Mouse (Mus musculus): Measurements from ENCODE around the gene Terf2. TPM values are rescaled to one million over a fixed set of nuclear protein-coding genes. Genes with fewer than 3 reads are reported as not detected.

Terf2 gene
- total and polyA plus RNA-seq, 3 experiments, result 6.0 to 11.2 (median 11.1) TPM

DNA sequence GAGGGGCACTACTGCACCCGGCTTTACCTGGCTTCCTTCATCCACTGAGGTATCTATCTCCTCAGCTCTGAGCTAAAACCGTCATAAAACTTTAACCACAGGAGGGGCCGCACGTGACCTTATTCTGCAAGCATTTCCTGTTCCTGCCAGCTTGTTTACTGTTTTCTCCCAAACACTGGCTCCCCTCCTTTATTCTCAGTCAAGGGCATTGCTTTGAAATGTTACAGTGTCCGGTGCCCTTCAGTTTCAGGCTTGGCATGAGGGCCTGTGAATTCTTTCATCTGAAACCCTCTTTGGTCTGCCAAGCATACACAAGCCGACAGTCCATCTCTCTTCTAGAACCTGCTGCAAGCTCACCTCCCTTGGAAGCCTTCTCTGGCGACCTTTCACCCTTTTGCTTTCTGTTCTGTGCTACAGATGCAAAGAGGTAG is 22.5 kb upstream of the Terf2 start:
- no peaks in the 10 kb centered on the region for H3K79me2 ChIP-seq (replicated peaks; ENCODE audit: control insufficient read depth, insufficient read depth, low read length)
- H3K27ac ChIP-seq, result peak overlapping the region; percentile 75
- H3K4me3 ChIP-seq, result no peak overlapping the region
- intact Hi-C loops (cut with DNase I), result loop anchor here (1.0 to 10.0 kb wide), 2 partner anchors 20 to 176 kb away; partner anchors contain the start of gene Nfat5
- H3K9ac ChIP-seq (ENCODE audit: low read depth, low read length), result no peak overlapping the region
- 32% methylated on average over 7 of the region's 7 CpGs for WGBS
- H3K27me3 ChIP-seq (ENCODE audit: control insufficient read depth, insufficient read depth, low read length), result no peaks in the 10 kb centered on the region
- no peak for TF ChIP-seq POLR2A (IDR thresholded peaks at IDR 0.05; ENCODE audit: insufficient read depth, low read depth, low read length)
- TF ChIP-seq CTCF (IDR thresholded peaks at IDR 0.05), result no peak
- TF ChIP-seq EP300 (IDR thresholded peaks at IDR 0.05; ENCODE audit: insufficient read depth, low read depth, low read length), result no peak
- H3K4me1 ChIP-seq (ENCODE audit: control insufficient read depth, insufficient read depth, low read length), result peaks cover 3% of the 10 kb centered on the region
- no peaks in the 10 kb centered on the region for H3K36me3 ChIP-seq (ENCODE audit: control insufficient read depth, insufficient read depth, low read length)
- peak in 1 of 2 experiments; percentile 37 for DNase-seq

DNA sequence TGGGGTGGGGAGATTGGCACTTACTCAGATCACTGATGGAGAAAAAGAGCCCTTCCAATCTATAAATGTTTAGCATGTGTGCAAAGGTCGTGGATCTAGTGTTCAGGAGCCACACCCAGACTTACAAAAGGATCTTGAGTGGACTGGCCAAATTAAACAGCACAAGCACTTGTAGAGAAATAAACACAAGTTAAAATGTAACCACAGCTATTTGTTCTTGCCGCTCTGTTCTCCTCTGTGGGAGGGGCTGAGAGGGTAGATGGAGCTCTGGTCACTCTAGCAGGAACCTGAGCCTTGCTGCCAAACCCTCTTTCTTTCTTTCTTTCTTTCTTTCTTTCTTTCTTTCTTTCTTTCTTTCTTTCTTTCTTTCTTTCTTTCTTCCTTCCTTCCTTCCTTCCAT is 20.7 kb upstream of the Terf2 start:
- no peak overlapping the region for H3K9ac ChIP-seq (ENCODE audit: low read depth, low read length)
- no peak overlapping the region for H3K4me3 ChIP-seq
- no peak for TF ChIP-seq EP300 (IDR thresholded peaks at IDR 0.05; ENCODE audit: insufficient read depth, low read depth, low read length)
- TF ChIP-seq POLR2A (IDR thresholded peaks at IDR 0.05; ENCODE audit: insufficient read depth, low read depth, low read length), result no peak
- TF ChIP-seq CTCF (IDR thresholded peaks at IDR 0.05), result no peak
- H3K27me3 ChIP-seq (ENCODE audit: control insufficient read depth, insufficient read depth, low read length), result no peaks in the 10 kb centered on the region
- WGBS, result 47% methylated on average over 2 of the region's 2 CpGs
- DNase-seq, result no peak
- H3K4me1 ChIP-seq (ENCODE audit: control insufficient read depth, insufficient read depth, low read length), result peaks cover 3% of the 10 kb centered on the region
- no peak overlapping the region for H3K27ac ChIP-seq
- H3K36me3 ChIP-seq (ENCODE audit: control insufficient read depth, insufficient read depth, low read length), result no peaks in the 10 kb centered on the region
- intact Hi-C loops (cut with DNase I), result loop anchor here (2.0 to 10.0 kb wide), 3 partner anchors 34 to 178 kb away; partner anchors contain the start of genes Cyb5b and Nfat5
- H3K79me2 ChIP-seq (replicated peaks; ENCODE audit: control insufficient read depth, insufficient read depth, low read length), result no peaks in the 10 kb centered on the region

DNA sequence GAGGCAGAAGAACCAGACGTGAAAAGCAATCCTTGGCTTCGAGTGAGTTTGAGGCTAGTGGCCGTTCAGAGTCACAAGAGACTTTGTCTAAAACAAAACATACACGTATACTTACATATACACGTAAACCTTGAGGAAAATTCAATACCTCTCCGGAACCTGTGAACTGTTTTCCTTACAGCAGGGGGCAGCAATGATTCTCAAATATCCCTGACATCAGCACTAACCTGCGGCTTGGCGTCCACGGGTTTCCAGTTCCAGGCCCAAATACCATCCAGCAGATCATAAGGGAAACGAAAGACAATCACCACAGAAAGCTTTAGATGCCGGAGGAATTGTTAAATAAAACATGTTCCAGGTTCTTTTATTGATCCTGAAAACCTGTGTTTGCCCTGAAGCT is 19.7 kb upstream of the Terf2 start:
- DNase-seq, result peak; percentile 77 to 78
- intact Hi-C loops (cut with DNase I), result loop anchor here (1.0 to 10.0 kb wide), 4 partner anchors 35 to 208 kb away; partner anchors contain the start of genes Cyb5b and Nfat5
- H3K79me2 ChIP-seq (replicated peaks; ENCODE audit: control insufficient read depth, insufficient read depth, low read length), result no peaks in the 10 kb centered on the region
- H3K4me1 ChIP-seq (ENCODE audit: control insufficient read depth, insufficient read depth, low read length), result peaks cover 3% of the 10 kb centered on the region
- H3K36me3 ChIP-seq (ENCODE audit: control insufficient read depth, insufficient read depth, low read length), result no peaks in the 10 kb centered on the region
- no peaks in the 10 kb centered on the region for H3K27me3 ChIP-seq (ENCODE audit: control insufficient read depth, insufficient read depth, low read length)
- H3K27ac ChIP-seq, result no peak overlapping the region; the same call in 1 of the 2 replicates
- peak overlapping the region; percentile 51; the same call in 1 of the 2 replicates for H3K9ac ChIP-seq (ENCODE audit: low read depth, low read length)
- no peak overlapping the region for H3K4me3 ChIP-seq
- WGBS, result 7% methylated on average over 11 of the region's 11 CpGs
- TF ChIP-seq CTCF (IDR thresholded peaks at IDR 0.05) (peak; percentile 86), POLR2A (IDR thresholded peaks at IDR 0.05; ENCODE audit: insufficient read depth, low read depth, low read length) (no peak), EP300 (IDR thresholded peaks at IDR 0.05; ENCODE audit: insufficient read depth, low read depth, low read length) (peak; percentile 82)

DNA sequence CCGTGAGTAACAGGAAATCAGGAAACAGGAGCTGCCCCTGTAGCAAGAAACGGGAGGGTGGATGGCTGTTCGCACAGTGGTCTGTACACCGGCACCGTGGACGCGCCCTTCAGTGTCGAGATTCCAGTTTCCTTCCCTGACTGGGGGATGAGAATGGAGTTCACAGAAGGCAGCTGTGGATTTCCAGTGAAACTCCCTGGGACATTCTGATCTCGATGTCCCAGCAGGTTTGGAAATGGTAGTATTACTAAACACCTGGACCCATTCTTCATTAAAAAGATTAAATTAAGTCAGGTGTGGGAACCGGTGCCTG is 18.6 kb upstream of the Terf2 start:
- H3K36me3 ChIP-seq (ENCODE audit: control insufficient read depth, insufficient read depth, low read length), result no peaks in the 10 kb centered on the region
- H3K27me3 ChIP-seq (ENCODE audit: control insufficient read depth, insufficient read depth, low read length), result no peaks in the 10 kb centered on the region
- peak overlapping the region; percentile 55 for H3K27ac ChIP-seq
- intact Hi-C loops (cut with DNase I), result loop anchor here (10.0 kb wide), 1 partner anchor 180 kb away; the partner anchor contains the start of gene Nfat5
- H3K79me2 ChIP-seq (replicated peaks; ENCODE audit: control insufficient read depth, insufficient read depth, low read length), result no peaks in the 10 kb centered on the region
- peak in 1 of 2 experiments; percentile 36 for DNase-seq
- H3K4me3 ChIP-seq, result no peak overlapping the region
- TF ChIP-seq CTCF (IDR thresholded peaks at IDR 0.05) (no peak), EP300 (IDR thresholded peaks at IDR 0.05; ENCODE audit: insufficient read depth, low read depth, low read length) (no peak), POLR2A (IDR thresholded peaks at IDR 0.05; ENCODE audit: insufficient read depth, low read depth, low read length) (no peak)
- H3K4me1 ChIP-seq (ENCODE audit: control insufficient read depth, insufficient read depth, low read length), result peaks cover 3% of the 10 kb centered on the region
- no peak overlapping the region for H3K9ac ChIP-seq (ENCODE audit: low read depth, low read length)
- 33% methylated on average over 10 of the region's 10 CpGs for WGBS

DNA sequence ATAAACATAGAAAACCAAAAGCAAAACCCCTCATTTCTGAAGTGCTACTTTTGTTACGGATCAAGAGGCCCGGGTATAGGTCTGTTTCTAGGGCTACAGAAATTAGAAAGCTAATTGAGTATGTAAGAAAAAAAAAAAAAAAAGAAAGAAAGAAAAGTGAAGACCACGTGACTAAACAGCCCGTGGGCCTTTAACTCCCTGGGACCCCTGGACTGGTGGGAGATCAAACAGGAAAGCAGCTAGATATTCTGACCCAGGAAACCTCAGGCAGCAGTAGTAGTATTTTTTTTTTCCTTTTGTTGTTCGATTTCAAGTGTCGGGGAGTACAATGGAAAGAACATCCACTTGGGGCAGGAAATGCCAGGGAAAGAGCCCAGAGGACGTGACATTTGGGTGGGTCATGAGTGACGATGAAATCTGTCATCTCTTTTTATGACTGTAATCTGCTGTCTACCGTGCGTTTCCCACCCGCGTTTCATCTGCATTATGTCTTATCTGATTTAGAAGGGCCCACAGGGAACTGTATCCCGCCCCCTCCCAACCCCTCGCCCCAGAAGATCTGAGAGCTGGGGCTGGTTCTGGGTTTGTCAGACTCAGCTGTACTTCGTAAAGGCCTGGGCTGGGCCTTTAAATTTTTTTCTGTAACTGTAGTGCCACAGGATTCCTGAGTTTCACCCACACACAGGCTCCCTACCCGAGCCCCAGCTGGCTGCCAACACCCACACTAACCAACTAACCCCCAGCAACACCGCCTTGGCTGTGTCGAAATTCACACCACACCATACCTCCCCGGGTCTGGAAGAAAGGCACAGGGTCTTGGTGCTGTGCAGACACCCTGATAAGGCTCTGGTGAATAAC is 18.0 kb upstream of the Terf2 start:
- H3K27me3 ChIP-seq (ENCODE audit: control insufficient read depth, insufficient read depth, low read length), result no peaks in the 10 kb centered on the region
- no peaks in the 10 kb centered on the region for H3K79me2 ChIP-seq (replicated peaks; ENCODE audit: control insufficient read depth, insufficient read depth, low read length)
- DNase-seq, result peak in 1 of 2 experiments; percentile 35
- TF ChIP-seq EP300 (IDR thresholded peaks at IDR 0.05; ENCODE audit: insufficient read depth, low read depth, low read length) (0 out of 2 replicates have a peak, but pooled peaks have one; percentile 59), CTCF (IDR thresholded peaks at IDR 0.05) (no peak)
- H3K9ac ChIP-seq (ENCODE audit: low read depth, low read length), result peak overlapping the region; percentile 25; the same call in 1 of the 2 replicates
- intact Hi-C loops (cut with DNase I), result loop anchor here (10.0 kb wide), 1 partner anchor 180 kb away; the partner anchor contains the start of gene Nfat5
- no peaks in the 10 kb centered on the region for H3K36me3 ChIP-seq (ENCODE audit: control insufficient read depth, insufficient read depth, low read length)
- peak overlapping the region; percentile 55 for H3K27ac ChIP-seq
- H3K4me3 ChIP-seq, result no peak overlapping the region
- 25% methylated on average over 19 of the region's 19 CpGs for whole genome bisulfite sequencing
- H3K4me1 ChIP-seq (ENCODE audit: control insufficient read depth, insufficient read depth, low read length), result peaks cover 3% of the 10 kb centered on the region

DNA sequence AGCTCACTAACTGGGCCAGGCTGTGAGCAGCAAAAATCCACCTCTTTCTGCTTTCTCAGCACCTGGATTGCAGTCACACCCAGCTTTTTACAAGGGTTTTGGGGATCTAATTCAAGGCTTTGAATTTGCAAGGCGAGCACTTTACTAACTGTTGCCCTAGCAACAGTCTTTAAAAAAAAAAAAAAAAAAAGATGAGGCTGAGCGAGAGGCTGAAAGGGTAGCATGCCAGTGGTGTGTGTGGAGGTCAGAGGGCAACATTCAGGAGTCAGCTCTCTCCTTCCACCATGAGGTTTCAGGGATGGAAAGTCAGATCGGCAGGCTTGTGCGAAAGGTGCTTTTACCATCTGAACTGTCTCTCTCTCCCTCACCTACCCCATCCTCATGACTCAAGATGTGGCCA is 16.9 kb upstream of the Terf2 start:
- intact Hi-C loops (cut with DNase I), result loop anchor here (10.0 kb wide), 1 partner anchor 182 kb away; the partner anchor contains the start of gene Nfat5

More for the DNA sequence above, 16.9 kb upstream of the Terf2 start:
- H3K27me3 ChIP-seq (ENCODE audit: control insufficient read depth, insufficient read depth, low read length), result no peaks in the 10 kb centered on the region
- H3K9ac ChIP-seq (ENCODE audit: low read depth, low read length), result no peak overlapping the region
- H3K79me2 ChIP-seq (replicated peaks; ENCODE audit: control insufficient read depth, insufficient read depth, low read length), result no peaks in the 10 kb centered on the region
- H3K4me3 ChIP-seq, result no peak overlapping the region
- no peak overlapping the region for H3K27ac ChIP-seq
- TF ChIP-seq POLR2A (IDR thresholded peaks at IDR 0.05; ENCODE audit: insufficient read depth, low read depth, low read length), result no peak
- TF ChIP-seq CTCF (IDR thresholded peaks at IDR 0.05), result no peak
- no peak for TF ChIP-seq EP300 (IDR thresholded peaks at IDR 0.05; ENCODE audit: insufficient read depth, low read depth, low read length)
- H3K36me3 ChIP-seq (ENCODE audit: control insufficient read depth, insufficient read depth, low read length), result no peaks in the 10 kb centered on the region
- WGBS, result 88% methylated on average over 4 of the region's 4 CpGs
- H3K4me1 ChIP-seq (ENCODE audit: control insufficient read depth, insufficient read depth, low read length), result peaks cover 1% of the 10 kb centered on the region; the same call in 1 of the 2 replicates
- no peak for DNase-seq
